Mouse (Mus musculus): Measurements from ENCODE around the gene Slc6a4. TPM values are rescaled to one million over a fixed set of nuclear protein-coding genes. Genes with fewer than 3 reads are reported as not detected.

Slc6a4 gene
- polyA plus RNA-seq (2011; ENCODE audit: insufficient read length, low read depth, missing spikeins) = 0.23 TPM in 1 of 2 replicates, not detected in the other

- peaks cover 3% of the 10 kb centered on the region for H3K4me1 ChIP-seq (ENCODE audit: control insufficient read depth, insufficient read depth, low read length)
- H3K4me3 ChIP-seq (ENCODE audit: insufficient read depth, low read length) = peak within 1 kb of the TSS; percentile 52
- H3K27ac ChIP-seq (ENCODE audit: insufficient read depth, low read length) = no peak within 1 kb of the TSS
- TF ChIP-seq POLR2A (IDR thresholded peaks at IDR 0.05; ENCODE audit: low read depth, low read length) (no peak), CTCF (IDR thresholded peaks at IDR 0.05; ENCODE audit: borderline replicate concordance, insufficient read depth, low read length) (no peak)
Observed at GRCm38 (mm10) chr11:76997916-76998704, at the start of gene Slc6a4. Gene Slc6a4 (plus strand): TSS chr11:76998603.

DNA sequence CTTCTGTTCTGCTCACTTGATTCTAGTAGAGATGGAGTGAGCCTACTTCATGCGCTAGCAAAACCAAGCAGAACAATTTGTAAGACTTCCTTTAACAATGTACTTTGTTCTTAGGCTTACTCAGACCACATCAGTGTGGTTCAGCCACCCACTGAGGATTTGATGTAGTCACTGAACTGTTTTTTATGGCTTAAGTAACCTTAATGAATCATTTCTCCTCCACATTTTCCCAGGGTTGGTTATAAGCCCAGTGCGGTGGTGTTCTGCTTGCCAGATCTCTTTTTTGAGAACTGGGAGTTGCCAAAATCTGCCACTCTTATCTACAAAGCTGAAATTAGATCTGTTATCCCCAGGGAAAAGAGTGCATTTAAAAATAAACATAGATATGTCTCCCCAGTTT, 44.9 kb upstream of the Slc6a4 start:
- H3K4me1 ChIP-seq (ENCODE audit: control insufficient read depth, insufficient read depth, low read length) = peaks cover 5% of the 10 kb centered on the region
- no peak for TF ChIP-seq POLR2A (IDR thresholded peaks at IDR 0.05; ENCODE audit: low read depth, low read length)
- no peak for TF ChIP-seq CTCF (IDR thresholded peaks at IDR 0.05; ENCODE audit: borderline replicate concordance, insufficient read depth, low read length)
- peak overlapping the region; percentile 83 for H3K27ac ChIP-seq (ENCODE audit: insufficient read depth, low read length)

DNA sequence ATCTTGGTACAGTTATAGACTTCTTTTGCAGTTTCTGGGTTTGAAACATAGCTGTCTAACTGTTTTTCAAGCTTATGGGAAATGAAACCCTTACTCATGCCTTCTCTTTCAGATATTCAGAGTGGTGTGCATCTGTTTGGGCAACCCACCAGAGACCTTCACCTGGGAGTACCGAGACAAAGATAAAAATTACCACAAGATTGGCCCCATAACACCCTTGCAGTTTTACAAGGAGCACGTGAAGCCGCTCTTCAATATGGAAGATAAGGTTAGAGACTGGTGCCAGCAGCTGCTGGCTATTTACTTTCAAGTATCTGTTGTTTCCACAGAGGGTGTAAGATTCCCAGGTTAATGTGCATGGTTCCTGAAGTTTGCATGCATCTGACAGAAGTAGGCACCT, 32.7 kb upstream of the Slc6a4 start:
- H3K4me1 ChIP-seq (ENCODE audit: control insufficient read depth, insufficient read depth, low read length) = no peaks in the 10 kb centered on the region
- TF ChIP-seq CTCF (IDR thresholded peaks at IDR 0.05; ENCODE audit: borderline replicate concordance, insufficient read depth, low read length) (no peak), POLR2A (IDR thresholded peaks at IDR 0.05; ENCODE audit: low read depth, low read length) (no peak)
- no peak overlapping the region for H3K27ac ChIP-seq (ENCODE audit: insufficient read depth, low read length)
- no peak overlapping the region for H3K4me3 ChIP-seq (ENCODE audit: insufficient read depth, low read length)

More for the DNA sequence above, 44.9 kb upstream of the Slc6a4 start:
- H3K4me3 ChIP-seq (ENCODE audit: insufficient read depth, low read length) = no peak overlapping the region

DNA sequence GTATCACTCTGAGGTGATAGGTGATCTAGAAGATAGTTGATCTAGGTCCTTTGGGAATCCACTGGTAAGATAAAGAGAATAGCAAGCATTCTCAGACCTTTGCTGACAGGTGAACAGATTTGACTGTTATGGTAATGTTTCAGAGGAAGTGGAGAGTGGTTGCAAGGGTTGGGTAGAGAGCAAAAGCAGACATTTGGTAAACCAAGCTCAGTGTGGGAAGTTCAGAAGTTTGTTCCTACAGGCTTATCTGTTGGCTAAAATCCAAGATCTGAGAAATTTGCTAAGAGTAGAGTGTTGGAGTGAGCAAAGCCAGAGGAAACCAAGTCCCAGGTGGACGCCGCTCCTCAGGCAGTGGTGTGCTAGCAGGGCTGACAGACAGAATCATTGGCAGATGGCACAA, 28.1 kb upstream of the Slc6a4 start:
- Histone ChIP-seq H3K4me3 (ENCODE audit: insufficient read depth, low read length) (no peak overlapping the region), H3K4me1 (ENCODE audit: control insufficient read depth, insufficient read depth, low read length) (no peaks in the 10 kb centered on the region), H3K27ac (ENCODE audit: insufficient read depth, low read length) (no peak overlapping the region)
- no peak for TF ChIP-seq CTCF (IDR thresholded peaks at IDR 0.05; ENCODE audit: borderline replicate concordance, insufficient read depth, low read length)
- TF ChIP-seq POLR2A (IDR thresholded peaks at IDR 0.05; ENCODE audit: low read depth, low read length) = no peak

GRCm38 (mm10) chr11:76974680-76975319, 23.6 kb upstream of the Slc6a4 start:
- Histone ChIP-seq H3K27ac (ENCODE audit: insufficient read depth, low read length) (no peak overlapping the region), H3K4me1 (ENCODE audit: control insufficient read depth, insufficient read depth, low read length) (no peaks in the 10 kb centered on the region), H3K4me3 (ENCODE audit: insufficient read depth, low read length) (no peak overlapping the region)
- TF ChIP-seq CTCF (IDR thresholded peaks at IDR 0.05; ENCODE audit: borderline replicate concordance, insufficient read depth, low read length) = no peak
- TF ChIP-seq POLR2A (IDR thresholded peaks at IDR 0.05; ENCODE audit: low read depth, low read length) = no peak

GRCm38 (mm10) chr11:76981570-76982141, 16.7 kb upstream of the Slc6a4 start:
- Histone ChIP-seq H3K4me3 (ENCODE audit: insufficient read depth, low read length) (no peak overlapping the region), H3K4me1 (ENCODE audit: control insufficient read depth, insufficient read depth, low read length) (no peaks in the 10 kb centered on the region), H3K27ac (ENCODE audit: insufficient read depth, low read length) (no peak overlapping the region)
- TF ChIP-seq POLR2A (IDR thresholded peaks at IDR 0.05; ENCODE audit: low read depth, low read length) (no peak), CTCF (IDR thresholded peaks at IDR 0.05; ENCODE audit: borderline replicate concordance, insufficient read depth, low read length) (no peak)

DNA sequence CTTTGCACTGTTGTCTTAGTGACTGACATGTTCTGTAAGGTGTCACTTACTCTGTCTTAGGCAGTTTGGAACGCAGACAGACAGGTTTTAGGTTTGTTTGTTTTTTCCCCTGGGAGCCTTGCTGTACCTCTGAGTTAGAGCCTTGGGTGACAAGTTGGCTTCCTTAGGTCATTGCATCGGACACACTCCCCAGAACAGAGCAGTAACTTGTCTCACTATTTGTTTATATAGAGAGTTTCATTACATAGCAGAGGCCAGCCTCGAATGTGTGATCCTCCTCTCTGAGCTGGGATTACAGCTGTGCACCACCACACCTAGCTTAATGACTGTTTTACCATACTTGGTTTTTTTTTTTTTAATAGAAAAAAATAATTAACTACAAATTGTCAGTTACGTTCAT, 16.0 kb upstream of the Slc6a4 start:
- no peaks in the 10 kb centered on the region for H3K4me1 ChIP-seq (ENCODE audit: control insufficient read depth, insufficient read depth, low read length)
- no peak overlapping the region for H3K27ac ChIP-seq (ENCODE audit: insufficient read depth, low read length)
- no peak overlapping the region for H3K4me3 ChIP-seq (ENCODE audit: insufficient read depth, low read length)
- no peak for TF ChIP-seq POLR2A (IDR thresholded peaks at IDR 0.05; ENCODE audit: low read depth, low read length)
- TF ChIP-seq CTCF (IDR thresholded peaks at IDR 0.05; ENCODE audit: borderline replicate concordance, insufficient read depth, low read length) = no peak

GRCm38 (mm10) chr11:76983641-76984040, 14.8 kb upstream of the Slc6a4 start:
- Histone ChIP-seq H3K4me3 (ENCODE audit: insufficient read depth, low read length) (no peak overlapping the region), H3K27ac (ENCODE audit: insufficient read depth, low read length) (no peak overlapping the region), H3K4me1 (ENCODE audit: control insufficient read depth, insufficient read depth, low read length) (no peaks in the 10 kb centered on the region)
- TF ChIP-seq CTCF (IDR thresholded peaks at IDR 0.05; ENCODE audit: borderline replicate concordance, insufficient read depth, low read length) = no peak
- no peak for TF ChIP-seq POLR2A (IDR thresholded peaks at IDR 0.05; ENCODE audit: low read depth, low read length)

DNA sequence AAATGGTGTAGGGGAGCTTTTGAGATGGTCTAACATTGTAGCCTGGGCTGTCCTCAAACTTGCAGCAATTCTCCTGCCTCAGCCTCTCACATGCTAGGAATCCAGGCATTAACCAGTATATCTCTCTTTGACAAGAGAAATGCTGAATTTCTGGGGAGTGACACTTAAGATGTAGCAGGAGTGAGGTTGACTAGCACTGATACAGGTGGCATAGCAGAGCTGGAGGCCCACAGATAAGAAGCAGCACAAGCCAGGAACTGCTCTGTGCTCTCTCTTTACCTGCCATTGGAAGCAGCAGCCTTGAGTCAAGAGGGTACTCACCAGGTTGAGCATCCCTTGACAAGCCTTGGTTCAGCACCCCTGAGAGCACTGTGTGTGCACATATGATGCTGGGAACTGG, 14.2 kb upstream of the Slc6a4 start:
- TF ChIP-seq POLR2A (IDR thresholded peaks at IDR 0.05; ENCODE audit: low read depth, low read length) (no peak), CTCF (IDR thresholded peaks at IDR 0.05; ENCODE audit: borderline replicate concordance, insufficient read depth, low read length) (no peak)
- Histone ChIP-seq H3K27ac (ENCODE audit: insufficient read depth, low read length) (no peak overlapping the region), H3K4me3 (ENCODE audit: insufficient read depth, low read length) (no peak overlapping the region)

GRCm38 (mm10) chr11:76990839-76991238, 7.6 kb upstream of the Slc6a4 start:
- TF ChIP-seq POLR2A (IDR thresholded peaks at IDR 0.05; ENCODE audit: low read depth, low read length) = no peak
- no peak for TF ChIP-seq CTCF (IDR thresholded peaks at IDR 0.05; ENCODE audit: borderline replicate concordance, insufficient read depth, low read length)
- Histone ChIP-seq H3K27ac (ENCODE audit: insufficient read depth, low read length) (no peak overlapping the region), H3K4me1 (ENCODE audit: control insufficient read depth, insufficient read depth, low read length) (no peaks in the 10 kb centered on the region), H3K4me3 (ENCODE audit: insufficient read depth, low read length) (no peak overlapping the region)

More for the DNA sequence above, 14.2 kb upstream of the Slc6a4 start:
- no peaks in the 10 kb centered on the region for H3K4me1 ChIP-seq (ENCODE audit: control insufficient read depth, insufficient read depth, low read length)
